Comparison of ENCODE assay signal across 9 mouse cellular contexts in the genomic region with DNA sequence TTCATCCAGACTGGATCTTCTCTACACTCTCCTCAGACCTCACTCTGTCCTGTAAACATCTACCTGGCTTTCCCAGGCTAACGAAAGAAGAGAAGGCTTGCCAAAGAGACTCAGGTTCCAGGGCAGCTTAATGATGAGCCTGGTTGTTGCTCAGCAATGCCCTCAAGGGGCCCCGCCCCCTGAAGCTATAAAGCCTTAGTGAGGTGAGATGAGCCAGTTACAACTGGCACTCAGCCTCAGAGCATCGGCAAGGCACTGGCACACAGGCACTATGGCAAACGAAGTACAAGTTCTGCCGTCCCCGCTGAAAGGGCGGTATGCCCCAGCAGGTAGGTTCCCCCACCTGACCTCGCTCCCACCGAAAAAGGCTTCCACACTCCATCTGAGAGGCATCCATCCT. TPM values are rescaled to one million over a fixed set of nuclear protein-coding genes. Genes with fewer than 3 reads are reported as not detected.
DNase-seq lines count a peak whose midpoint lies in the region; ATAC-seq and TF ChIP-seq lines count a peak whose summit lies in the region.
"Had no signal": no experiment of that assay in that cellular context is flagged by ENCODE, and none has a peak within 500 bp of the region (broad histone marks: within the 10 kb centered on the region; RNA-seq: fewer than 3 reads in every experiment).

A gene (plus strand): TSS at position 216 of the 400 bp plus-strand sequence.

- no peak within 1 kb of the TSS for H3K27ac ChIP-seq in forebrain, embryonic 13.5 days
- no peak within 1 kb of the TSS for H3K27ac ChIP-seq in forebrain, embryonic 15.5 days (replicated peaks)
- peak within 1 kb of the TSS; percentile 25; the same call in 1 of the 2 replicates for H3K27ac ChIP-seq in spleen, adult 2 months (ENCODE audit: insufficient read depth, low read length)
- H3K27ac ChIP-seq in hindbrain, embryonic 16.5 days (ENCODE audit: low read depth, low read length) = no peak within 1 kb of the TSS
- peak within 1 kb of the TSS; percentile 66 for H3K27ac ChIP-seq in stomach, embryonic 15.5 days
- no peak within 1 kb of the TSS for H3K27ac ChIP-seq in intestine, postnatal 0 days (ENCODE audit: low read depth, low read length)

- ATAC-seq in forebrain, embryonic 13.5 days = peak; percentile 61
- no peak; the same call in 1 of the 2 replicates for ATAC-seq in forebrain, embryonic 15.5 days (replicated peaks)
- ATAC-seq in hindbrain, embryonic 16.5 days = peak; percentile 55; the same call in 1 of the 2 replicates
- ATAC-seq in stomach, embryonic 15.5 days (ENCODE audit: insufficient read depth, low FRiP score, low read depth) = no peak
- ATAC-seq in intestine, postnatal 0 days = no peak

- H3K4me1 ChIP-seq in forebrain, embryonic 13.5 days = peaks cover 9% of the 10 kb centered on the region; the same call in 1 of the 2 replicates
- peaks cover 3% of the 10 kb centered on the region; the same call in 1 of the 2 replicates for H3K4me1 ChIP-seq in forebrain, embryonic 15.5 days
- no peaks in the 10 kb centered on the region; the same call in 1 of the 2 replicates for H3K4me1 ChIP-seq in spleen, adult 2 months (ENCODE audit: control insufficient read depth, insufficient read depth, insufficient read length)
- peaks cover 7% of the 10 kb centered on the region for H3K4me1 ChIP-seq in hindbrain, embryonic 16.5 days (ENCODE audit: control insufficient read depth, insufficient read depth, low read depth, low read length)
- H3K4me1 ChIP-seq in stomach, embryonic 15.5 days = no peaks in the 10 kb centered on the region
- H3K4me1 ChIP-seq in intestine, postnatal 0 days (replicated peaks; ENCODE audit: control insufficient read depth, insufficient read depth, low read length) = no peaks in the 10 kb centered on the region

- no peak within 1 kb of the TSS for H3K9ac ChIP-seq in forebrain, embryonic 13.5 days
- H3K9ac ChIP-seq in forebrain, embryonic 15.5 days (replicated peaks) = no peak within 1 kb of the TSS
- H3K9ac ChIP-seq in hindbrain, embryonic 16.5 days (ENCODE audit: low read depth, low read length) = no peak within 1 kb of the TSS
- no peak within 1 kb of the TSS for H3K9ac ChIP-seq in stomach, embryonic 15.5 days
- no peak within 1 kb of the TSS for H3K9ac ChIP-seq in intestine, postnatal 0 days (ENCODE audit: low read depth, low read length)

- DNase-seq in spleen, adult 2 months (ENCODE audit: low read depth in 1 of 2, low spot score in 2 of 2) = peak in 1 of 2 experiments; percentile 19
- DNase-seq in spleen, adult 12 weeks (ENCODE audit: low spot score) = no peak
- no peak for DNase-seq in lung, postnatal 36 days

- no peaks in the 10 kb centered on the region for H3K27me3 ChIP-seq in forebrain, embryonic 13.5 days
- H3K27me3 ChIP-seq in forebrain, embryonic 15.5 days = no peaks in the 10 kb centered on the region
- no peaks in the 10 kb centered on the region for H3K27me3 ChIP-seq in spleen, adult 2 months (ENCODE audit: control insufficient read depth, insufficient read depth, low read length)
- no peaks in the 10 kb centered on the region for H3K27me3 ChIP-seq in hindbrain, embryonic 16.5 days (replicated peaks; ENCODE audit: control insufficient read depth, insufficient read depth, low read length)
- H3K27me3 ChIP-seq in stomach, embryonic 15.5 days (replicated peaks) = no peaks in the 10 kb centered on the region
- H3K27me3 ChIP-seq in intestine, postnatal 0 days (replicated peaks; ENCODE audit: control insufficient read depth, insufficient read depth, low read length) = no peaks in the 10 kb centered on the region

- no peaks in the 10 kb centered on the region for H3K36me3 ChIP-seq in forebrain, embryonic 13.5 days (ENCODE audit: poor library complexity, severe bottlenecking)
- no peaks in the 10 kb centered on the region for H3K36me3 ChIP-seq in forebrain, embryonic 15.5 days
- no peaks in the 10 kb centered on the region for H3K36me3 ChIP-seq in spleen, adult 2 months (ENCODE audit: control insufficient read depth, insufficient read depth, low read length)
- H3K36me3 ChIP-seq in hindbrain, embryonic 16.5 days (ENCODE audit: control insufficient read depth, insufficient read depth, low read length) = no peaks in the 10 kb centered on the region
- H3K36me3 ChIP-seq in stomach, embryonic 15.5 days = no peaks in the 10 kb centered on the region
- no peaks in the 10 kb centered on the region for H3K36me3 ChIP-seq in intestine, postnatal 0 days (ENCODE audit: control insufficient read depth, insufficient read depth)

- 60% methylated on average over 9 of the region's 9 CpGs for WGBS in forebrain, embryonic 13.5 days
- 59% methylated on average over 9 of the region's 9 CpGs for WGBS in forebrain, embryonic 15.5 days
- 84% methylated on average over 9 of the region's 9 CpGs for WGBS in spleen, adult 2 months
- 57% methylated on average over 9 of the region's 9 CpGs for WGBS in hindbrain, embryonic 16.5 days
- WGBS in stomach, embryonic 15.5 days = 63% methylated on average over 9 of the region's 9 CpGs
- 63% methylated on average over 9 of the region's 9 CpGs for WGBS in intestine, postnatal 0 days

- no peak for TF ChIP-seq POLR2A in spleen, adult 2 months (IDR thresholded peaks at IDR 0.05; ENCODE audit: low read depth, low read length)

- no peak within 1 kb of the TSS for H3K4me2 ChIP-seq in forebrain, embryonic 13.5 days
- H3K4me2 ChIP-seq in forebrain, embryonic 15.5 days (replicated peaks) = no peak within 1 kb of the TSS
- no peak within 1 kb of the TSS for H3K4me2 ChIP-seq in hindbrain, embryonic 16.5 days (ENCODE audit: low read length)
- no peak within 1 kb of the TSS for H3K4me2 ChIP-seq in stomach, embryonic 15.5 days
- no peak within 1 kb of the TSS for H3K4me2 ChIP-seq in intestine, postnatal 0 days (replicated peaks; ENCODE audit: low read depth)

- H3K4me3 ChIP-seq in forebrain, embryonic 13.5 days = no peak within 1 kb of the TSS
- no peak within 1 kb of the TSS for H3K4me3 ChIP-seq in forebrain, embryonic 15.5 days
- peak within 1 kb of the TSS; percentile 41; the same call in 1 of the 2 replicates for H3K4me3 ChIP-seq in spleen, adult 2 months (ENCODE audit: extremely low read depth, insufficient read depth, insufficient read length)
- H3K4me3 ChIP-seq in hindbrain, embryonic 16.5 days (ENCODE audit: low read length) = no peak within 1 kb of the TSS
- no peak within 1 kb of the TSS for H3K4me3 ChIP-seq in stomach, embryonic 15.5 days (replicated peaks)
- no peak within 1 kb of the TSS for H3K4me3 ChIP-seq in intestine, postnatal 0 days (ENCODE audit: low read depth, low read length)
- H3K4me3 ChIP-seq: myocyte had no signal

- no peaks in the 10 kb centered on the region for H3K9me3 ChIP-seq in forebrain, embryonic 13.5 days (replicated peaks)
- no peaks in the 10 kb centered on the region for H3K9me3 ChIP-seq in forebrain, embryonic 15.5 days
- no peaks in the 10 kb centered on the region for H3K9me3 ChIP-seq in hindbrain, embryonic 16.5 days (ENCODE audit: control insufficient read depth, low read length)
- H3K9me3 ChIP-seq in stomach, embryonic 15.5 days = no peaks in the 10 kb centered on the region
- no peaks in the 10 kb centered on the region for H3K9me3 ChIP-seq in intestine, postnatal 0 days (ENCODE audit: control insufficient read depth)

- TF ChIP-seq CTCF in spleen, adult 2 months (IDR thresholded peaks at IDR 0.05; ENCODE audit: extremely low read depth, insufficient read depth, insufficient read length, insufficient replicate concordance) = no peak
- TF ChIP-seq CTCF in intestine, postnatal 0 days (IDR thresholded peaks at IDR 0.05; ENCODE audit: low read depth) = no peak

RNA-seq across cellular contexts. Expression of the gene that starts here (rescaled TPM):
- 0.45 TPM in 1 of 2 replicates, not detected in the other for polyA plus RNA-seq in forebrain, embryonic 13.5 days (2015; fragmentation: Nextera tagmentation; extraction: Ambion mirVana)
- 0.47 TPM in 1 of 2 replicates, not detected in the other for polyA plus RNA-seq in forebrain, embryonic 15.5 days (2015; fragmentation: Nextera tagmentation; extraction: Ambion mirVana)
- 2.7 and 3.4 TPM in 2 replicates for polyA plus RNA-seq in spleen, adult 2 months (2012; rRNA removed)
- 1.4 and 2.2 TPM in 2 replicates for polyA plus RNA-seq in hindbrain, embryonic 16.5 days (2015; fragmentation: Nextera tagmentation; extraction: Ambion mirVana)
- polyA plus RNA-seq in stomach, embryonic 15.5 days (2015; fragmentation: Nextera tagmentation; extraction: Ambion mirVana) = 27.9 and 50.9 TPM in 2 replicates
- 2.0 and 3.0 TPM in 2 replicates for polyA plus RNA-seq in intestine, postnatal 0 days (2015; fragmentation: Nextera tagmentation; extraction: Ambion mirVana)
- polyA plus RNA-seq: myocyte had no signal

Comparison
In these comparisons a context has a peak if more than half of its experiments do, and no peak if none do; other contexts are left out.
1. Peak in ATAC-seq in forebrain, embryonic 13.5 days; RNA of the gene not detected or under 1 TPM.
2. H3K27ac ChIP-seq: peak in spleen, adult 2 months (single experiment) and stomach, embryonic 15.5 days (single experiment); none in forebrain, embryonic 13.5 days (single experiment), forebrain, embryonic 15.5 days (single experiment), hindbrain, embryonic 16.5 days (single experiment) and intestine, postnatal 0 days (single experiment).